Mouse (Mus musculus): ENCODE measurements at regions not wholly inside any gene's neighbourhood (a gene's known extent, or its start where the extent isn't known, plus 50 kb on each side); places are given as distances from the start of the nearest gene placed in this dataset.

- DNase-seq: peak in 1 of 2 experiments; percentile 30
These were observed 205.3 kb upstream of the Dock11 start for GRCm38 (mm10) chrX:35683332-35683731.
